Mouse (Mus musculus): ENCODE results near the gene Lrba. TPM values are rescaled to one million over a fixed set of nuclear protein-coding genes. Genes with fewer than 3 reads are reported as not detected.
A peak's percentile ranks its signal among the peaks of the same experiment; 100 is the strongest.

Lrba gene
- polyA plus RNA-seq, 1 experiment: 23.5 TPM

GRCm38 (mm10) chr3:86252588-86252987, 28.1 kb downstream of the Lrba start:
- DNase-seq (ENCODE audit: low read depth, low spot score): no peak

GRCm38 (mm10) chr3:86253071-86253470, 28.6 kb downstream of the Lrba start:
- peak; percentile 38 for DNase-seq (ENCODE audit: low read depth, low spot score)

GRCm38 (mm10) chr3:86253791-86254190, 29.3 kb downstream of the Lrba start:
- 45% methylated on average over 1 of the region's 1 CpGs for WGBS
- no peak for DNase-seq (ENCODE audit: low read depth, low spot score)

More at GRCm38 (mm10) chr3:86253071-86253470, 28.6 kb downstream of the Lrba start:
- 49% methylated on average over 3 of the region's 3 CpGs for WGBS

GRCm38 (mm10) chr3:86268074-86268702, 43.7 kb downstream of the Lrba start:
- 4% methylated on average over 1 of the region's 1 CpGs for WGBS
- DNase-seq (ENCODE audit: low read depth, low spot score): no peak

GRCm38 (mm10) chr3:86275651-86276050, 51.2 kb downstream of the Lrba start:
- no peak for DNase-seq (ENCODE audit: low read depth, low spot score)
- WGBS: 64% methylated on average over 1 of the region's 1 CpGs

GRCm38 (mm10) chr3:86291326-86291725, 66.8 kb downstream of the Lrba start:
- 79% methylated on average over 8 of the region's 8 CpGs for WGBS
- DNase-seq (ENCODE audit: low read depth, low spot score): no peak

GRCm38 (mm10) chr3:86294866-86295265, 70.4 kb downstream of the Lrba start:
- WGBS: 92% methylated on average over 1 of the region's 1 CpGs
- DNase-seq (ENCODE audit: low read depth, low spot score): no peak

- no peak for DNase-seq (ENCODE audit: low read depth, low spot score)
- 67% methylated on average over 8 of the region's 8 CpGs for WGBS
Observed at GRCm38 (mm10) chr3:86296214-86296613, 71.7 kb downstream of the Lrba start.

- no peak for DNase-seq (ENCODE audit: low read depth, low spot score)
- WGBS: 89% methylated on average over 2 of the region's 2 CpGs
Observed at GRCm38 (mm10) chr3:86308833-86309232, 84.4 kb downstream of the Lrba start.

GRCm38 (mm10) chr3:86310216-86310615, 85.7 kb downstream of the Lrba start:
- WGBS: 85% methylated on average over 5 of the region's 5 CpGs
- DNase-seq (ENCODE audit: low read depth, low spot score): no peak

- 67% methylated on average over 1 of the region's 1 CpGs for WGBS
- no peak for DNase-seq (ENCODE audit: low read depth, low spot score)
Observed at GRCm38 (mm10) chr3:86311406-86311805, 86.9 kb downstream of the Lrba start.

GRCm38 (mm10) chr3:86317636-86318035, 93.2 kb downstream of the Lrba start:
- DNase-seq (ENCODE audit: low read depth, low spot score): no peak
- WGBS: 90% methylated on average over 5 of the region's 5 CpGs

GRCm38 (mm10) chr3:86328531-86328930, 104.1 kb downstream of the Lrba start:
- WGBS: 75% methylated on average over 1 of the region's 1 CpGs
- DNase-seq (ENCODE audit: low read depth, low spot score): no peak

- WGBS: 39% methylated on average over 5 of the region's 5 CpGs
- no peak for DNase-seq (ENCODE audit: low read depth, low spot score)
Observed at GRCm38 (mm10) chr3:86343261-86343660, 118.8 kb downstream of the Lrba start.

GRCm38 (mm10) chr3:86362486-86362885, 138.0 kb downstream of the Lrba start:
- 45% methylated on average over 5 of the region's 5 CpGs for WGBS
- no peak for DNase-seq (ENCODE audit: low read depth, low spot score)

- no peak for DNase-seq (ENCODE audit: low read depth, low spot score)
- 71% methylated on average over 2 of the region's 2 CpGs for WGBS
Observed at GRCm38 (mm10) chr3:86371466-86371865, 147.0 kb downstream of the Lrba start.

- WGBS: 90% methylated on average over 2 of the region's 2 CpGs
- DNase-seq (ENCODE audit: low read depth, low spot score): no peak
Observed at GRCm38 (mm10) chr3:86375276-86375675, 150.8 kb downstream of the Lrba start.

- DNase-seq (ENCODE audit: low read depth, low spot score): no peak
- 81% methylated on average over 2 of the region's 2 CpGs for WGBS
Observed at GRCm38 (mm10) chr3:86382557-86382956, 158.1 kb downstream of the Lrba start.

GRCm38 (mm10) chr3:86385047-86385446, 160.6 kb downstream of the Lrba start:
- DNase-seq (ENCODE audit: low read depth, low spot score): no peak
- WGBS: 82% methylated on average over 1 of the region's 1 CpGs

- no peak for DNase-seq (ENCODE audit: low read depth, low spot score)
- WGBS: 90% methylated on average over 4 of the region's 4 CpGs
Observed at GRCm38 (mm10) chr3:86386246-86386645, 161.8 kb downstream of the Lrba start.

GRCm38 (mm10) chr3:86423828-86424227, 199.3 kb downstream of the Lrba start:
- 99% methylated on average over 2 of the region's 2 CpGs for WGBS
- no peak for DNase-seq (ENCODE audit: low read depth, low spot score)

GRCm38 (mm10) chr3:86426733-86427132, 202.3 kb downstream of the Lrba start:
- no peak for DNase-seq (ENCODE audit: low read depth, low spot score)
- WGBS: 85% methylated on average over 1 of the region's 1 CpGs
